18 mouse cellular contexts compared by ENCODE assay signal in the genomic region with DNA sequence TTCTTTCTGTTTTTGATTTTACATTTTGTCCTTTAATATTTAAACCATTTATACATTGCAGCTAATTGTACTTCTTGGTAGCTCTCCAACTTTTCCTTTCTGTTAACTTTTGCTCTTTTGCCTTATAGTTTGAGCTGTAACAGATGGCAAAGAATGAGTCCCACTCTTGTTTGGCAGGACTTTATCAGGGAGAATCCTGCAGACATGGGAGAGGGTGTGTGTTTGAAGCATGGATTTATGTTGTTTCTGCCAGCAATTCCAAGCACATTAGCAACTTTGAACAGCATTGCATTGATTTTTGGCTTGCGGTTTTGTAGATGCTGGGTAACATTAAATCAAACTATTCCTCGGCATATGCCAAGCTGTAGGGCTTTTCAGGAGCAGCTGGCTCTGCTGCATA. TPM values are rescaled to one million over a fixed set of nuclear protein-coding genes. Genes with fewer than 3 reads are reported as not detected.
A peak's percentile ranks its signal among the peaks of the same experiment; 100 is the strongest.
DNase-seq lines count a peak whose midpoint lies in the region; ATAC-seq and TF ChIP-seq lines count a peak whose summit lies in the region.
"Had no signal": no experiment of that assay in that cellular context is flagged by ENCODE, and none has a peak within 500 bp of the region (broad histone marks: within the 10 kb centered on the region; RNA-seq: fewer than 3 reads in every experiment).

No protein-coding gene starts in this region.

- no peak overlapping the region for H3K9ac ChIP-seq in forebrain, embryonic 15.5 days (replicated peaks)
- no peak overlapping the region for H3K9ac ChIP-seq in forebrain, embryonic 11.5 days (ENCODE audit: low read length)
- no peak overlapping the region for H3K9ac ChIP-seq in midbrain, embryonic 16.5 days (ENCODE audit: low read depth, low read length)
- H3K9ac ChIP-seq: embryonic facial prominence, embryonic 13.5 days; limb, embryonic 12.5 days had no signal

- no peaks in the 10 kb centered on the region for H3K36me3 ChIP-seq in forebrain, embryonic 15.5 days
- H3K36me3 ChIP-seq in forebrain, embryonic 11.5 days (ENCODE audit: control insufficient read depth, insufficient read depth, low read length), result no peaks in the 10 kb centered on the region
- 0 out of 2 replicates have a peak, but pooled peaks cover 2% of the 10 kb centered on the region for H3K36me3 ChIP-seq in midbrain, embryonic 16.5 days (ENCODE audit: control insufficient read depth, insufficient read depth, low read length)
- H3K36me3 ChIP-seq: G1E; limb, embryonic 12.5 days had no signal

- no peaks in the 10 kb centered on the region for H3K27me3 ChIP-seq in forebrain, embryonic 15.5 days
- no peaks in the 10 kb centered on the region for H3K27me3 ChIP-seq in forebrain, embryonic 11.5 days (ENCODE audit: control insufficient read depth, insufficient read depth, low read length)
- no peaks in the 10 kb centered on the region for H3K27me3 ChIP-seq in midbrain, embryonic 16.5 days (ENCODE audit: control insufficient read depth, insufficient read depth, low read depth, low read length)
- H3K27me3 ChIP-seq: embryonic facial prominence, embryonic 13.5 days; limb, embryonic 12.5 days had no signal

- H3K4me1 ChIP-seq in forebrain, embryonic 15.5 days, result no peaks in the 10 kb centered on the region
- no peaks in the 10 kb centered on the region for H3K4me1 ChIP-seq in forebrain, embryonic 11.5 days (replicated peaks; ENCODE audit: control insufficient read depth, insufficient read depth, low read length)
- no peaks in the 10 kb centered on the region for H3K4me1 ChIP-seq in midbrain, embryonic 16.5 days (ENCODE audit: control insufficient read depth, insufficient read depth, low read length)
- H3K4me1 ChIP-seq: embryonic facial prominence, embryonic 13.5 days; limb, embryonic 12.5 days had no signal

- H3K27ac ChIP-seq in forebrain, embryonic 15.5 days (replicated peaks), result peak overlapping the region; percentile 54
- H3K27ac ChIP-seq in forebrain, embryonic 11.5 days (ENCODE audit: low read depth, low read length), result no peak overlapping the region
- H3K27ac ChIP-seq in layer of hippocampus, adult 2 months, result no peak overlapping the region
- H3K27ac ChIP-seq in midbrain, embryonic 16.5 days (ENCODE audit: low read length), result no peak overlapping the region
- H3K27ac ChIP-seq: limb, embryonic 12.5 days had no signal

- H3K9me3 ChIP-seq in forebrain, embryonic 15.5 days, result no peaks in the 10 kb centered on the region
- no peaks in the 10 kb centered on the region for H3K9me3 ChIP-seq in forebrain, embryonic 11.5 days (ENCODE audit: control insufficient read depth, low read length)
- H3K9me3 ChIP-seq in midbrain, embryonic 16.5 days (replicated peaks; ENCODE audit: control insufficient read depth, low read length, poor library complexity, severe bottlenecking), result peaks cover 7% of the 10 kb centered on the region; the same call in 1 of the 2 replicates
- H3K9me3 ChIP-seq: G1E had no signal

- H3K4me3 ChIP-seq in forebrain, embryonic 15.5 days, result no peak overlapping the region
- H3K4me3 ChIP-seq in forebrain, embryonic 11.5 days (ENCODE audit: low read depth, low read length), result no peak overlapping the region
- H3K4me3 ChIP-seq in layer of hippocampus, adult 2 months, result no peak overlapping the region
- no peak overlapping the region for H3K4me3 ChIP-seq in midbrain, embryonic 16.5 days (ENCODE audit: low read depth, low read length)
- H3K4me3 ChIP-seq: embryonic facial prominence, embryonic 13.5 days; limb, embryonic 12.5 days had no signal

- peak; percentile 84 for ATAC-seq in forebrain, embryonic 15.5 days (replicated peaks)
- ATAC-seq in forebrain, embryonic 11.5 days (replicated peaks; ENCODE audit: low FRiP score), result no peak
- ATAC-seq in midbrain, embryonic 16.5 days, result no peak
- ATAC-seq: activated CD4-positive, CD25-positive, alpha-beta regulatory T cell, adult 4 months had no signal

- TF ChIP-seq CTCF in layer of hippocampus, adult 2 months (conservative IDR thresholded peaks at IDR 0.05), result no peak

- WGBS in forebrain, embryonic 15.5 days, result 74% methylated on average over 2 of the region's 2 CpGs
- 94% methylated on average over 2 of the region's 2 CpGs for WGBS in forebrain, embryonic 11.5 days
- WGBS in midbrain, embryonic 16.5 days, result 93% methylated on average over 2 of the region's 2 CpGs

- no peak for DNase-seq in forebrain, embryonic 11.5 days (ENCODE audit: low spot score)
- peak; percentile 23 to 58 for DNase-seq in layer of hippocampus, adult 18-20 months (ENCODE audit: low spot score in 2 of 2)
- DNase-seq in layer of hippocampus, adult 9-10 months (ENCODE audit: low spot score), result no peak
- DNase-seq in NIH3T3 (ENCODE audit: low read depth), result peak; percentile 16
- DNase-seq in layer of hippocampus, adult 2 months (ENCODE audit: low spot score in 2 of 2), result peak; percentile 15 to 55
- DNase-seq in T-cell, adult 2 months (ENCODE audit: low spot score), result no peak
- DNase-seq: cerebellum, postnatal 10 days; heart, adult 11 months; heart, postnatal 4 days; kidney, adult 2 months; lung, postnatal 36 days; thymus, adult 2 months had no signal

- H3K4me2 ChIP-seq in forebrain, embryonic 15.5 days (replicated peaks), result no peak overlapping the region
- no peak overlapping the region for H3K4me2 ChIP-seq in forebrain, embryonic 11.5 days (ENCODE audit: low read depth, low read length, severe bottlenecking)
- H3K4me2 ChIP-seq in midbrain, embryonic 16.5 days (ENCODE audit: low read length), result no peak overlapping the region
- H3K4me2 ChIP-seq: embryonic facial prominence, embryonic 13.5 days; limb, embryonic 12.5 days had no signal

RNA-seq across cellular contexts. Expression of a gene that starts 13.1 kb away (rescaled TPM):
- polyA plus RNA-seq in forebrain, embryonic 15.5 days (2015; fragmentation: Nextera tagmentation; extraction: Ambion mirVana), result 2.4 and 2.8 TPM in 2 replicates
- polyA plus RNA-seq in forebrain, embryonic 11.5 days (2014; fragmentation: Nextera tagmentation; extraction: Ambion mirVana), result 1.4 and 1.9 TPM in 2 replicates
- 1 to 10 TPM; 1.9 to 2.2 TPM for total RNA-seq in layer of hippocampus, adult 18-20 months (2021)
- total RNA-seq in layer of hippocampus, adult 2 months (2021), result 1 to 10 TPM; 2.2 to 2.5 TPM
- 2.6 and 3.4 TPM in 2 replicates for polyA plus RNA-seq in midbrain, embryonic 16.5 days (2015; fragmentation: Nextera tagmentation; extraction: Ambion mirVana)
- polyA plus RNA-seq: activated CD4-positive, CD25-positive, alpha-beta regulatory T cell, adult 4 months had no signal

RNA-seq across cellular contexts. Expression of a gene that starts 13.9 kb away (rescaled TPM):
- polyA plus RNA-seq in forebrain, embryonic 15.5 days (2015; fragmentation: Nextera tagmentation; extraction: Ambion mirVana), result 8.3 and 8.6 TPM in 2 replicates
- 8.2 and 8.7 TPM in 2 replicates for polyA plus RNA-seq in forebrain, embryonic 11.5 days (2014; fragmentation: Nextera tagmentation; extraction: Ambion mirVana)
- 10 to 100 TPM; 14.7 to 15.3 TPM for total RNA-seq in layer of hippocampus, adult 18-20 months (2021)
- total RNA-seq in layer of hippocampus, adult 2 months (2021), result 10 to 100 TPM; 13.2 to 13.3 TPM
- polyA plus RNA-seq in midbrain, embryonic 16.5 days (2015; fragmentation: Nextera tagmentation; extraction: Ambion mirVana), result 11.0 and 11.9 TPM in 2 replicates

Comparison
In these comparisons a context has a peak if more than half of its experiments do, and no peak if none do; other contexts are left out.
1. DNase-seq: peak in layer of hippocampus, adult 18-20 months (2 of 2), NIH3T3 (single experiment) and layer of hippocampus, adult 2 months (2 of 2); none in forebrain, embryonic 11.5 days (single experiment), layer of hippocampus, adult 9-10 months (single experiment) and T-cell, adult 2 months (single experiment).